Mouse (Mus musculus) megakaryocyte-erythroid progenitor cell, adult 5-6 weeks (primary cell): ENCODE measurements around the gene Pak1. TPM values are rescaled to one million over a fixed set of nuclear protein-coding genes. Genes with fewer than 3 reads are reported as not detected.
"Not testable (repeated sequence)": the region's sequence is repeated elsewhere in the genome, so short reads cannot be mapped to it uniquely, and the experiment has no call there.

Experiments
- ATAC-seq: replicated peaks from 2 replicates; pipeline ENCODE4 v1.8.0; 2016; ENCODE audit warnings: mild to moderate bottlenecking, inconsistent platforms; ENCODE audit not compliant: severe bottlenecking, poor library complexity, low FRiP score, low TSS enrichment
- total RNA-seq, 2 experiments: library from RNA; stranded (forward) in 1 of 2; stranded (reverse) in 1 of 2; fragments of 200-1000, 215-1000 nt in 1 of 2; fragments of >200 nt in 1 of 2; fragmentation: Nextera tagmentation in 1 of 2; gene quantifications; 2 replicates each; pipeline ENCODE4 v1.2.3; 2014 to 2017

Pak1 gene
- total RNA-seq, 2 experiments from 2014 or later = 6.9 to 13.9 TPM

- ATAC-seq = peak; percentile 100
Measured at GRCm38 (mm10) chr7:97842806-97843570, 54.6 kb downstream of the Pak1 start.

GRCm38 (mm10) chr7:97844419-97844818, 56.1 kb downstream of the Pak1 start:
- no peak for ATAC-seq

- no peak for ATAC-seq
Measured at GRCm38 (mm10) chr7:97845546-97845945, 57.2 kb downstream of the Pak1 start.

DNA sequence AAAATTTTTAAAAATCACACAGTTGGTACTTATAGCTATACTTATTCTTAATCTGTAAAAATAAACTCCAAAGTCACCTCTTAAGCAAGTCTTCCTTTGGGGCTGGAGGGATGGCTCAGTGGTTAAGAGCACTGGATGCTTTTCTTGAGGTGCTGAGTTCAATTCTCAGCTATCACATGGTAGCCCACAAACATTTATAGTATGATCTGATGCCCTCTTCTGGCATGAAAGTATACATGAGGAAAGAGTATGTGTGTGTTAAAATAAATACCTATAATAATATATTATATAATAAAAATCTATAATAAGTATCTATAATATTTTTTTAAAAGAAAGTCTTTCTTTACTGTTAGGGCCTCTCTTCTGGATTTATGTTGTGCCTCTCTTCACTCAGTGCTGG, 58.2 kb downstream of the Pak1 start:
- ATAC-seq = no peak

- ATAC-seq = not testable (repeated sequence)
Measured at GRCm38 (mm10) chr7:97849557-97849956, 61.2 kb downstream of the Pak1 start.

- ATAC-seq = no peak
Measured at GRCm38 (mm10) chr7:97850331-97850730, 62.0 kb downstream of the Pak1 start.

DNA sequence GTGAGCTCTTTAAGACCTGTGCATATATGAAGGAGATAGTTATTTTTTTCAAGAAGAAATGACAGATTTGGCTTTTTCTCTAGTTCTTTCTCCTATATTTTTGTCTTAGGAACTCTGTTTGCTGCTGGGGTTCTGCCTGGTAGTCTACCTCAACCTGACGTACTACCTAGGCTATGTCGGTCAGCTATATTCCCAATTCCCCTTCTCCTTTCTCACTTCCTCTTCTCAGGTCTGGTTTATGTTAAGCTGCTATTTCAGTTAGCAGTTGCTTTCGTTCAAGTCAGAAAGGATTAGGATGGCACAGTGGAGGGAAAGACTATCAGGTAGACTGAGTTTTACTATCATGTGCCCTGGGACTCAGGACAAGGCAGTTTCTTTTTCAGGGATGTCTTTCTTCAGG, 75.2 kb downstream of the Pak1 start:
- ATAC-seq = no peak

DNA sequence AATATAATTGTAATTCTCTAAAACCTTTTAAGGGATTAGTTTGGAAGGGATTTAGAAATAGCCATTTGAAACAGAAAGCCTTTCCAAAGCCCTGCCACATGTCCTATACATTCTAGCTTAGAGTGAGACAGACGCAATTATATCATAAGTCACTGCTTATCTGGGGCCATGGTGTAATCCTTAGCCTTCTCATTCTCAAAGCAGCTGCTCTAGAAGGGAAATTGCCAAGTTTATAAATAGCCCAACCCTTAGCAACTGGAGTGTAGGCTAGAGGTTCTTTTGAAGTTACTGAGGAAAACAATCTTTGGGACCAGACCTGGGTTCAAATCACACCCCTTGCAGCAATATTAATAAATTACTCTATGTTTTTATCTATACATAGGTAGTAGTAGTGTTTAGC, 76.2 kb downstream of the Pak1 start:
- no peak for ATAC-seq

DNA sequence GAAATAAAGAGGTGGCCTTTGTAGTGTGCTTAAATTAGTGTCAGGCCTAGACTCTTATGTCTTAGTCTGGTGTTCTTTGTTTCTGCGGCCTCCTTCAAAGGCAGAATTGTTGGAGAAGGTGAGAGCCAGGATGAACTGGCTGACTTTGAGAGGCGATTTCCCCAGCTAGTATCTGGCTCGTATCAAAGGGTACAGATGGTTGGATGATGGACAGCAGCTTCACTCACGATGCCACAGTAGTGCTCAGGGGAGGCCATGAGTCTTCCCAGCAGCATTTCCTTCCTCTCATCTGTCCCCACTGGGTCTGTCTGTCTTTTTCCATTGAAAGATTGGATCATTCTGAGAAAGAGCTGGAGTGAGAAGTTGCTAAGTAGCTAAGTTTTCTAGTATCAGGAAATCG, 79.5 kb downstream of the Pak1 start:
- ATAC-seq = no peak

DNA sequence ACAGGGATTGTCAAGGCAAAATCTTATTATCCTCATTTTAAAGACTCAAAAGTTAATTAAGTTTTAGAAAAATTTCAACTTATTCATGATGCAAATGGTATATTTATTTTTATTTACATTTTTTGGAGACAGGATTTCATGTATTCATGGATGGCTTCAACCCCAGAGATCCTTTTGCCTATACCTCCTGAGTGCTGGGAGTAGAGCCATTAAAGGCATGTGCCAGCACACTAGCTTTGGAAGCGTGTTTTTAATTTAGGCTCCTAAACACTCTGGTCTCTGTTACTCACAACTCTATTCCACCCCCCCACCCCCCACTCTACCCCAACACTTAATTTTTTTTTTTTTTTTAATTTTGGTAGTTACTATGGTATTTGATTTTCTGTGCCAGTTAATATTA, 80.4 kb downstream of the Pak1 start:
- no peak for ATAC-seq

- ATAC-seq = no peak
Measured at GRCm38 (mm10) chr7:97872396-97872795, 84.1 kb downstream of the Pak1 start.

GRCm38 (mm10) chr7:97873317-97873716, 85.0 kb downstream of the Pak1 start:
- ATAC-seq = no peak

DNA sequence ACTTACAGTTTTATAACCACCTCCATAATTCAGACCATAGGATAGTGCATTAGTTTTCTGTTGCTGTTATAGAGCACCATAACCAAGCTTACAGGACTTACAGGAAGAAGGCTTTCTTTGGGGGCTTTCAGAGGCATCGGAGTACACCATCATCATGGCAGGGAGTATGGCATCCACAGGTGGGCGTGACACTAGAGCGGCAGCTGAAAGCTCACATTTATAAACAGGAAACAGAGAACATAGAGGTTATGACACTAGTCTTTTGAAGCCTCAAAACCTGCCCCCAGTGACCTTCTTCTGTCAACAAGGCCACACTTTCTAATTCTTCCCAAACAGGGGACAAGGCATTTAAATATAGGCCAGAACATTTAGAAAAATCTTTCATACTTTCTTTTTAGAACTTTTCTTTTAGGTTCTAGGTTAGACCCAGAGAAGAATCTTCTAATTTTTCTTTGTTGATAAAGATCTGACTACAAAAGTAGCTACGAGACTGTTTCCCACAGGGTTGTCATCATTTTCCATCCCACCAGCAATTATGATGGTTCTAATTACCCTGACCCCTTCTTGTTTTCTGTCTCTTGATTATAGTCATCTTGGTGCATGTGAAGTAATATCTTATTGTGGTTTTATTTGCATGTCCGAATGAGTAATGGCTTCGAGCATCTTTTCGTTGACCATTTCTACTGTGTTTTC, 89.7 kb downstream of the Pak1 start:
- no peak for ATAC-seq

GRCm38 (mm10) chr7:97911646-97912045, 123.3 kb downstream of the Pak1 start:
- ATAC-seq = no peak

DNA sequence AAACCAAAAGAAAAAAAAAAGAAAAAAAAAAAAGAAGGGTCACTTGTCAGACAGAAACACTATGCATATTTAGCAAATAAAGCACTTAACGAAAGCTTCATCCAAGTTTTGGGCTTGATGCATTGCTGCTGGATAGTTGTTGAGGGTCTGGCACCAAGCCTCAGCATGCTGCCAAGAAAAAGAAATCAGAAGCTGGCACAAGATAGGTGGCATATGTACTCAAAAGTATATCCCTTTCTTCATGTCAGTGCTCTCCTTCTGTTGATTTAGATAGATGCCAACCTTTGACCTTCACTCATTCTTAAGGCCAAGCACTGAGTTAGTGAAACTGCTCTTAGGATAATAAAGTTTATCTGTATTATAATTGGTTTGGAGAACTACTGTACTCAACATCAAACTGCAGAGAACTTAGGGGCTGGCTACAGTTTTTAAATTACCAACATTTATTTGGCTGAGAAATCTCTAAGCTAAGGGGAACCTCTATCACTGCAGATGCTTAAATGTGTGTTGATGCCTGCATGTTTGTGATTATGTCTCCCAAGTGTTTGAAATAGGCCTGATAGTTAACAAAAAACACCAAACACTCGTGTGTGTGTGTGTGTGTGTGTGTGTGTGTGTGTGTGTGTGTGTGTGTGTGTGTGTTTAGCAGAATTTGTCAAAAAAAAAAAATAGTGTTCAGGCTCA, 126.6 kb downstream of the Pak1 start:
- ATAC-seq = no peak

- no peak for ATAC-seq
Measured at GRCm38 (mm10) chr7:97919742-97920141, 131.4 kb downstream of the Pak1 start, which contains the start of gene Gdpd4. Gene Gdpd4, plus strand, starts transcription at chr7:97919955.

- ATAC-seq = no peak
Measured at GRCm38 (mm10) chr7:97925819-97926218, 137.5 kb downstream of the Pak1 start.

DNA sequence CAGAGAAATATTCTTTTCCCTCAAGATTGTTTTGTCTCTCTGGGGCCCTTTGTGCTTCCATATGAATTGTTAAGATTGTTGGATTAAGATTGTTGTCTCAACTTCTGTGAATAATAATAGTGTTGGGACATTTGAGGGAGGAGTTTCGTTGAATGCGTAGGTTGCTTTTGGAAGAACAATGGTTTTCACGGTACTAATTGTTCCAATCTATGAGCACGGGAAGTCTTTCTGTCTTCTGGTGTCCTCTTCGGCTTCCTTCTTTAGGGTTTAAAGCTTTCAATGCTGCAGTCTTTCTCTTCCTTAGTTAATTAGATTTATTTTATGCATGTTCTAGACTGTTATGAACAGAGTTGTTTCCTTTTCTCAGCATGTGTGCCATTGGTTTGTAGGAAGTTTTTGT, 138.6 kb downstream of the Pak1 start:
- ATAC-seq = no peak

DNA sequence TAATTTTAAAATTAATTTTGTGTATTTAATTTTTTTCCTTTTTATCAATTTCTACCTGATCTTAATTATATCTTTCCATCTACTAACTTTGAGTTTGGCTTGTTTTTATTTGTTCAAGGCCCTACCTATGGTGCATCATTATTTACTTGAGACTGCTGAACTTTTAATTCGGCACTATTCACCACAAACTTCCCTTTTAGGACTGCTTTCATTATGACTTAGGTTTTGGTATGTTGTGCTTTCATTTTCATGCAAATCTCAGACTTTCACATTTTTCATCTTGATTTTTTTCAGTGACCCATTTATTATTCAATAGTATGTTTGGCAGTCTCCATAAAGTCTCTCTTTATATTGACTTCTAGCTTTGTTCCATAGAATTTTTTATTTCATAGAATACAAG, 156.1 kb downstream of the Pak1 start:
- ATAC-seq = no peak
